Mouse (Mus musculus) heart, embryonic 11.5 days (tissue): ENCODE results near the gene Bcar3. TPM values are rescaled to one million over a fixed set of nuclear protein-coding genes. Genes with fewer than 3 reads are reported as not detected.

ENCODE experiments used
- ATAC-seq: fragments of 200-750 bp; cut with Nextera tagmentation; replicated peaks from 2 replicates; pipeline ENCODE4 v1.8.0; 2017; ENCODE audit warnings: moderate library complexity; ENCODE audit not compliant: insufficient number of reproducible peaks, low FRiP score, low TSS enrichment
- H3K27ac ChIP-seq: fragments of 300-500 bp; sonication (generic); 2 replicates; pipeline ENCODE4 v1.5.1; 2014; ENCODE audit warnings: mild to moderate bottlenecking, low read depth, low read length
- H3K27me3 ChIP-seq: fragments of 300-500 bp; sonication (generic); 2 replicates; pipeline ENCODE4 v1.6.1; 2014; ENCODE audit warnings: mild to moderate bottlenecking, low read length, mixed read lengths; ENCODE audit not compliant: control insufficient read depth, insufficient read depth
- H3K36me3 ChIP-seq: fragments of 300-500 bp; sonication (generic); 2 replicates; pipeline ENCODE4 v1.6.1; 2014; ENCODE audit warnings: mild to moderate bottlenecking, low read length, moderate library complexity, mixed read lengths; ENCODE audit not compliant: control insufficient read depth, insufficient read depth
- H3K4me1 ChIP-seq: fragments of 300-500 bp; sonication (generic); 2 replicates; pipeline ENCODE4 v1.6.1; 2014; ENCODE audit warnings: low read length; ENCODE audit not compliant: control insufficient read depth, insufficient read depth
- H3K4me2 ChIP-seq: fragments of 300-500 bp; sonication (generic); 2 replicates; pipeline ENCODE4 v1.6.1; 2014; ENCODE audit warnings: mild to moderate bottlenecking, moderate library complexity
- H3K4me3 ChIP-seq: fragments of 300-500 bp; sonication (generic); 2 replicates; pipeline ENCODE4 v1.5.1; 2014; ENCODE audit warnings: low read depth, low read length
- H3K9ac ChIP-seq: fragments of 300-500 bp; sonication (generic); 2 replicates; pipeline ENCODE4 v1.6.1; 2014; ENCODE audit warnings: mild to moderate bottlenecking, low read depth, low read length, moderate library complexity
- H3K9me3 ChIP-seq: fragments of 300-500 bp; sonication (generic); replicated peaks from 2 replicates; pipeline ENCODE4 v1.6.1; 2016; ENCODE audit warnings: low read length; ENCODE audit not compliant: control insufficient read depth
- WGBS: fragments of 180-500 bp; shearing (Covaris S2); extraction: QIAGEN DNeasy Blood & Tissue Kit; methylation state at CpG from one replicate; pipeline ENCODE4 v1.1.7; 2014; ENCODE audit not compliant: insufficient replicate concordance; 5-methylcytosine and 5-hydroxymethylcytosine counted together
- polyA plus RNA-seq: library from polyadenylated mRNA; unstranded; fragments of >200 nt; fragmentation: Nextera tagmentation; extraction: Ambion mirVana; gene quantifications from 2 replicates; pipeline ENCODE4 v1.2.1, GENCODE M21; 2014

Bcar3 gene
- polyA plus RNA-seq, 1 experiment from 2014 or later = 6.4 TPM

DNA sequence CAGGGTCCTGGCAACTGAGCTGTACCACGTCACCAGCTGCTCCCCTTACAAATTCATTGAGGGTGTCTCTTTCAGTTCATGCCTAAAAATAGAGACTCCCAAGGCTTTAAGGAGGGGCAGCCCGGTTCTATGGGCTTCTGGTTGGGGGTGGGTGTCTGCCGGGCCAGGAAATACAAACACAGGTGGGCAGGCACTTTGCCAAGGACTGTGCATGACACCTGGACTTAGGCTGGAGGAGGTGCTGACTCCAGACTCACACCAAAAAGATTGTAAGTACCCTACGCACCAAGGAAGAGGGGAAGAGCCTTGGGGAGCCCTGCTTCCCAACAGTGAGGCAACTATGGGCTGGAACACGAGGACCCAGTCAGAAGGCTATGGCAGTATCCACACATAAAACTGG lies 44.1 kb downstream of the Bcar3 start:
- Histone ChIP-seq H3K27ac (no peak overlapping the region), H3K9me3 (no peaks in the 10 kb centered on the region), H3K9ac (no peak overlapping the region), H3K4me1 (peaks cover 7% of the 10 kb centered on the region), H3K4me2 (no peak overlapping the region), H3K27me3 (peaks cover 24% of the 10 kb centered on the region), H3K36me3 (no peaks in the 10 kb centered on the region), H3K4me3 (no peak overlapping the region)
- no peak for ATAC-seq
- 64% methylated on average over 5 of the region's 5 CpGs for WGBS

DNA sequence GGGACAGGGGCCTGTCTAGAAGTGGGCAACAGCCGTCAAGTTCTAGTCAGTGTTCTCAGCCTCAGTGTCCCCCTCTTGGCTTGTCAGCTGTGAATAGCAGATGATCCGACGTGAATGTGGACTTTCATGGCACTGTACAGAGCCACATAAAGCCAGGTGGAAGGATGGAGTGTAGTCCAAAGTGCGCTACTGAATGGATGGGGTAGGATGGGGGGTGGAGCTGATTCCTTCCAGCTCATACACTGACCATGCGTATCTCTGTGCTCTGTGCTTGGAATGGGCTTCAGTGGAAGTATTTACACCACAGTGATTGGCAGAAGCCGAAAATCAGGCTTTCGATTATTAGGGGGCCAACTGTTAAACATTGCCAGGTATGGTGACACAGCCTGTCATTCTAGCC lies 45.0 kb downstream of the Bcar3 start:
- no peaks in the 10 kb centered on the region for H3K36me3 ChIP-seq
- H3K4me2 ChIP-seq = no peak overlapping the region
- no peak overlapping the region for H3K9ac ChIP-seq
- no peak overlapping the region for H3K4me3 ChIP-seq
- H3K9me3 ChIP-seq = no peaks in the 10 kb centered on the region
- WGBS = 90% methylated on average over 7 of the region's 7 CpGs
- peaks cover 22% of the 10 kb centered on the region for H3K27me3 ChIP-seq
- no peak for ATAC-seq
- H3K27ac ChIP-seq = no peak overlapping the region
- H3K4me1 ChIP-seq = peaks cover 7% of the 10 kb centered on the region

DNA sequence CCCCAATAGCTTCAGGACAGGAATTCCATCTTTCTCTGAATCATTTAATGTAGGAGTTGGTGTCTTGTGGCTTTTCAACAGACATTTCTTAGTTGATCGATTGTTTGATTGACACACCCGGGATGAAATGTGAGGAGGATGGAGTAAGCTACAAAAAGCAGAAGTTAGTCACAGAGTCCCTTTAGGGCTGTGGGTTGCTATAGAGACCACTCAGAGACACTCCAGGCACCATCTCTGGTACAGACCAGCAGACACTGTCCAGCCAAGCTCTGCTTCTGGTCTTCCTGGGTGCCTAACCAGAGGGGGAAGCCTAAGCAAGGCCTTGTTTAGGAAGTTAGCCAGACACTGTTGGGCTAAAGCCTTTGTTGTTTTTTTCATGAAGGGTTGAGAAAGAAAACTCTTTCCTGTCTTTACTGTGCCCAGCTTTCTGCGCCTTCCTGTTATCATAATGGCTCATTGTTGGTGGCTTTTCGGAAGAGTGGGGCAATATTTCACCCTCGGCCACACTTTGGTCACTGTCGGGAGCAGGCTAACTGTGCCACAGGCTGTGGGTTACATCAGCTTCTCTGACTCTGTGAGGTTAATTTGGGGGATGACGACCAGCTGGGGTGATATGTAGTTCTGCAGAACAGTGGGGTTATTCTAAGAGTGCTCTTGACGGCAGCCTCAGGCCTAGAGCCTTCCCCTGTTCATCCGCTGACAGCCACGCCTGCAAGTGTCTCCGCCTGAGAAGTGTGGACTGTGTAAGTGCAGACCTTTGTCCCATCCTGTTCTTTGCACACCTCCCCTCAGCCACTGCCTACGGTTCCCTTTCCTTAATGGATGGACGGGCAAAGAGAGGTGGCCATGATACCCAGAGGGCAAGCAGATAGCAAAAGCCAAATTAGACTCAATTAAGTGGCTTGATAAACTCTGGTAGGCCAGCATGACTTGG lies 46.5 kb downstream of the Bcar3 start:
- Histone ChIP-seq H3K4me3 (no peak overlapping the region), H3K27ac (no peak overlapping the region), H3K4me2 (no peak overlapping the region), H3K36me3 (no peaks in the 10 kb centered on the region), H3K9ac (no peak overlapping the region), H3K27me3 (peaks cover 17% of the 10 kb centered on the region), H3K4me1 (no peaks in the 10 kb centered on the region), H3K9me3 (no peaks in the 10 kb centered on the region)
- no peak for ATAC-seq
- WGBS = 52% methylated on average over 13 of the region's 13 CpGs

DNA sequence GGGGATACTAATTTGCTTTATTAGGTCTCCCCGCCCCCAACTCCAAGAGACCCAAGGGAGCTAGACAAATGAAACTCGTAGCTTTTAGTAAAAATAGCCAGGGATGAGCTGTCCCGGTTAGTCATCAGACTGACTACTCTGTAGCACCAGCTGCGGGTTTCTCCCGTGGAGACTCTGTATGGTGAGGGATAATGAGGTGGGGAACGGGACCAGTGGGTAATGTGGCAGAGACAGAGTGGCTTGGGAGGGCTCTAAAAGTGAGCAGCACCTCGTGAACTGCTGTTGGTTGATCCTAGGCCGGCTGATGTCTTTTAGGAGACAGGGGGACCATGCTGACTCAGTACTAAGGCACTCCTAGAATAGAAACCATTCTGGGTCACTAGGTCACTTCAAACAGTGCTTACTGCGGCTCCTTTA lies 49.5 kb downstream of the Bcar3 start:
- Histone ChIP-seq H3K36me3 (no peaks in the 10 kb centered on the region), H3K4me3 (no peak overlapping the region), H3K4me1 (no peaks in the 10 kb centered on the region), H3K4me2 (no peak overlapping the region), H3K27me3 (peaks cover 9% of the 10 kb centered on the region; the same call in 1 of the 2 replicates), H3K9me3 (no peaks in the 10 kb centered on the region), H3K27ac (no peak overlapping the region), H3K9ac (no peak overlapping the region)
- WGBS = 57% methylated on average over 9 of the region's 9 CpGs
- no peak for ATAC-seq

DNA sequence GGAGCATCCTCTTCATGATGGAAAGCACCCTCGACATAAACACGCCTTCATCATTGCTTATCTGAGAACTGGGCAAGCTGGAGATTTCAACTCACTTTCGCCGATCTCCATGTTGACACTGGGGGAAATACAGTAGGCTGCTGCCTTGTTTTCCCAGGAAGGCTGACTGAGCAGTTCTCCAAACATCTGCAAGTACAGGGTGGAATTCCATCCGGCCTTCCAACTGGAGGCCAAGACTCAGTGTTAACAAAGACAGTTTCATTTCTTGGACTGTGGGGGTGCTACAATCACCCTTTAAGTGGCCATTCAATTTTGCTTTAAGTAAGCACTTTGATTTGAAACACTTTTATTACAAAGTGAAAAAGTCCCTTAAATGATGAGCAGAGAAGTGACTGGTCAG lies 50.4 kb downstream of the Bcar3 start:
- Histone ChIP-seq H3K4me3 (no peak overlapping the region), H3K9ac (no peak overlapping the region), H3K36me3 (no peaks in the 10 kb centered on the region), H3K4me1 (no peaks in the 10 kb centered on the region), H3K27ac (no peak overlapping the region), H3K9me3 (no peaks in the 10 kb centered on the region), H3K27me3 (0 out of 2 replicates have a peak, but pooled peaks cover 9% of the 10 kb centered on the region), H3K4me2 (no peak overlapping the region)
- 67% methylated on average over 5 of the region's 5 CpGs for WGBS
- ATAC-seq = no peak

DNA sequence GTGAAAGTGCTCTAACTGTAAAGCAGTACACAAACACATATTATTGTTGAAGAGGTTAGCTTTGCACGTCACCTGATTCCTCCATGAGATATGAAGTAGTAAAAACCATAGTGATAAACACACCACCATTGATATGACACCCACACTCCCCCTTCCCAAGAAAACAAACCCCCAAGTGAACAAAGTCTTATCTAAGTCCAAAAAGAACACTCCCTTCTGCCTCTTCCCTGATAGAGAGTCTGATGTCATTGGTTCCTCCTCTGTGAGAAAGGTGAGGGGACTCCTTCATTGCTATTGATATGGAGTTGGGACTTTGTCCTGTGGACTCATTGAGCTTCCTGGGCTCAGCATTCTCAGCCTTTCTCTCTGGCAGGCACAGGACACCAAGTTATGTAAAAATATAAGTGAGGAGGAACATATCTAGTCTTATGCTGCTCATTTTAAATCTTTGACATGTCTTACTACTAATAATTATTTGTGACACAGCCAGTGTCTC lies 52.1 kb downstream of the Bcar3 start:
- H3K4me2 ChIP-seq = no peak overlapping the region
- no peaks in the 10 kb centered on the region for H3K36me3 ChIP-seq
- H3K27ac ChIP-seq = no peak overlapping the region
- H3K27me3 ChIP-seq = 0 out of 2 replicates have a peak, but pooled peaks cover 9% of the 10 kb centered on the region
- H3K9me3 ChIP-seq = no peaks in the 10 kb centered on the region
- no peak overlapping the region for H3K4me3 ChIP-seq
- WGBS = 73% methylated on average over 1 of the region's 1 CpGs
- H3K9ac ChIP-seq = no peak overlapping the region
- H3K4me1 ChIP-seq = no peaks in the 10 kb centered on the region
- ATAC-seq = no peak

DNA sequence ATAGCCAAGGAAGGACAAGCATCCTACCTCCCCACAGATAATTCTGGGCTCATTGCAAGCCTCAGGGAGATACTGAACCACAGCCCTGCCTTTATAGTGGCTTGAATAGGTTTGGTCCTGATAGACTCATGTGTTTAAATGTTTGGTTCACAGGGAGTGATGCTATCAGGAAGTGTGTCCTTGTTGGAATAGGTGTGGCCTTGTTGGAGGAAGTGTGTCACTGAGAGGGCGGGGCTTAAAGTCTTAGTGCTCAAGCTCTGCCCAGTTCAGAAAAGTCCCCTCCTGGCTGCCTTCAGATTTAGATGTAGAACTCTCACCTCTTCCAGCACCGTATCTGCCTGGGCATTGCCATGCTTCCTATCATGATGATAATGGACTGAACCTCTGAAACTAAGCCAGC lies 52.7 kb downstream of the Bcar3 start:
- Histone ChIP-seq H3K27me3 (0 out of 2 replicates have a peak, but pooled peaks cover 9% of the 10 kb centered on the region), H3K27ac (no peak overlapping the region), H3K9ac (no peak overlapping the region), H3K4me1 (no peaks in the 10 kb centered on the region), H3K4me2 (no peak overlapping the region), H3K36me3 (no peaks in the 10 kb centered on the region), H3K9me3 (no peaks in the 10 kb centered on the region), H3K4me3 (no peak overlapping the region)
- 83% methylated on average over 2 of the region's 2 CpGs for WGBS
- no peak for ATAC-seq

DNA sequence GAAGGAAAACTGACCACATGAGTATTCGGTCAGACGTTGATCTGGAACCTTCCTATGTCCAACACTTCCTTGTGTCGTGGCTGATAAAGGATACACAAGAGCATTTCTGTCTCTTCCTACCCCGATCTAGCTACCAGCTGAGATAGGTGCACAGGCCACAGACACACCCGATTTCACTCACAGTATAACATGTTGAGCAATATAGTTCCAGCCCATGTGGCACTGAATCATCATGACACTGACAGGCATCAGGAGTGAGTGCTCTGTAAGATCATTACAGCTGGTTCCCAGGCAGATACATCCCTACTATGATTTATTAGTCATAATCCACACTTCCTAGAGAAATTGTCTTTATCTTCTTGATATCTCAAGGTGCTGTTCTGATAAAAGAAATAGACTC lies 54.7 kb downstream of the Bcar3 start:
- Histone ChIP-seq H3K4me3 (no peak overlapping the region), H3K27ac (no peak overlapping the region), H3K27me3 (0 out of 2 replicates have a peak, but pooled peaks cover 3% of the 10 kb centered on the region), H3K36me3 (no peaks in the 10 kb centered on the region), H3K4me2 (no peak overlapping the region), H3K9me3 (no peaks in the 10 kb centered on the region), H3K9ac (no peak overlapping the region), H3K4me1 (no peaks in the 10 kb centered on the region)
- ATAC-seq = no peak
- 81% methylated on average over 5 of the region's 5 CpGs for WGBS
